Mouse (Mus musculus) MEL (cell line): ENCODE data around the gene Nipal4. TPM values are rescaled to one million over a fixed set of nuclear protein-coding genes. Genes with fewer than 3 reads are reported as not detected.

ENCODE experiments used
- DNase-seq: peaks from one replicate; pipeline ENCODE4 v3.0.0; 2011; ENCODE audit warnings: low read depth, low spot score
- H3K27ac ChIP-seq: 2 replicates; pipeline ENCODE4 v1.5.1; 2012; ENCODE audit warnings: low read depth, mild to moderate bottlenecking, control low read depth, low read length, moderate library complexity; ENCODE audit not compliant: control insufficient read depth
- H3K27me3 ChIP-seq, 2 experiments: fragments of 150-350 bp in 1 of 2; sonication (generic) in 1 of 2; 2 replicates each; pipeline ENCODE4 v1.6.1; 2012; ENCODE audit warnings: low read length in 2 of 2, mild to moderate bottlenecking in 2 of 2, improper control_type of control experiment in 1 of 2, moderate library complexity in 1 of 2; ENCODE audit not compliant: insufficient read depth in 2 of 2, control insufficient read depth in 1 of 2
- H3K36me3 ChIP-seq, 2 experiments: 2 replicates each; pipeline ENCODE4 v1.6.1; 2012 to 2014; ENCODE audit warnings: low read length in 2 of 2, improper control_type of control experiment in 1 of 2, inconsistent platforms in 1 of 2, mild to moderate bottlenecking in 1 of 2; ENCODE audit not compliant: insufficient read depth in 2 of 2, control insufficient read depth in 1 of 2
- H3K4me1 ChIP-seq, 2 experiments: fragments of 150-350 bp in 1 of 2; sonication (generic) in 1 of 2; 2 replicates each; pipeline ENCODE4 v1.6.1; 2012; ENCODE audit warnings: low read length in 2 of 2, improper control_type of control experiment in 1 of 2, mild to moderate bottlenecking in 1 of 2; ENCODE audit not compliant: insufficient read depth in 2 of 2, control insufficient read depth in 1 of 2
- H3K4me3 ChIP-seq, 2 experiments: fragments of 150-350 bp in 1 of 2; sonication (generic) in 1 of 2; 2 replicates each; pipeline ENCODE4 v1.5.1; 2012; ENCODE audit warnings: low read depth in 2 of 2, low read length in 2 of 2, mild to moderate bottlenecking in 2 of 2, moderate library complexity in 2 of 2, control low read depth in 1 of 2, improper control_type of control experiment in 1 of 2; ENCODE audit not compliant: control insufficient read depth in 1 of 2, insufficient read depth in 1 of 2
- H3K79me2 ChIP-seq: 2 replicates; pipeline ENCODE4 v1.6.1; 2012; ENCODE audit warnings: mild to moderate bottlenecking, low read length, moderate library complexity; ENCODE audit not compliant: control insufficient read depth, poor library complexity, insufficient read depth
- H3K9ac ChIP-seq: 2 replicates; pipeline ENCODE4 v1.6.1; 2012; ENCODE audit warnings: low read depth, mild to moderate bottlenecking, control low read depth, low read length, moderate library complexity; ENCODE audit not compliant: control insufficient read depth, poor library complexity, severe bottlenecking
- H3K9me3 ChIP-seq: fragments of 150-350 bp; sonication (generic); replicated peaks from 2 replicates; pipeline ENCODE4 v1.6.1; 2012; ENCODE audit warnings: mild to moderate bottlenecking, low read length, improper control_type of control experiment, moderate library complexity; ENCODE audit not compliant: insufficient read depth
- BHLHE40 ChIP-seq: IDR thresholded peaks from 2 replicates; pipeline ENCODE4 v1.6.1; 2012; ENCODE audit warnings: low read depth, mild to moderate bottlenecking, inconsistent platforms, low read length, improper control_type of control experiment, borderline replicate concordance
- CHD1 ChIP-seq: IDR thresholded peaks from 2 replicates; pipeline ENCODE4 v1.6.1; 2012; ENCODE audit warnings: low read depth, mild to moderate bottlenecking, inconsistent platforms, low read length, improper control_type of control experiment
- CHD2 ChIP-seq: IDR thresholded peaks from 2 replicates; pipeline ENCODE4 v1.6.1; 2011; ENCODE audit warnings: low read length, improper control_type of control experiment
- EP300 ChIP-seq, 2 experiments: IDR thresholded peaks; 2 replicates each; pipeline ENCODE4 v1.6.1; 2011; ENCODE audit warnings: improper control_type of control experiment in 2 of 2, low read length in 2 of 2, low read depth in 1 of 2, mild to moderate bottlenecking in 1 of 2
- ETS1 ChIP-seq: IDR thresholded peaks from 2 replicates; pipeline ENCODE4 v1.6.1; 2012; ENCODE audit warnings: low read depth, mild to moderate bottlenecking, inconsistent platforms, low read length, improper control_type of control experiment, moderate library complexity
- GABPA ChIP-seq: IDR thresholded peaks from 2 replicates; pipeline ENCODE4 v1.6.1; 2012; ENCODE audit warnings: low read depth, mild to moderate bottlenecking, inconsistent platforms, low read length, improper control_type of control experiment, moderate library complexity
- GATA1 ChIP-seq: IDR thresholded peaks from 2 replicates; pipeline ENCODE4 v1.6.1; 2011; ENCODE audit warnings: low read depth, low read length, improper control_type of control experiment
- JUND ChIP-seq: IDR thresholded peaks from 2 replicates; pipeline ENCODE4 v1.6.1; 2011; ENCODE audit warnings: low read depth, mild to moderate bottlenecking, improper control_type of control experiment, low read length
- KAT2A ChIP-seq: conservative IDR thresholded peaks from 2 replicates; pipeline ENCODE4 v1.6.1; 2012; ENCODE audit warnings: low read depth, low read length, improper control_type of control experiment, inconsistent platforms
- MAFK ChIP-seq: IDR thresholded peaks from 2 replicates; pipeline ENCODE4 v1.6.1; 2011; ENCODE audit warnings: low read depth, mild to moderate bottlenecking, low read length, improper control_type of control experiment, borderline replicate concordance
- MAZ ChIP-seq: IDR thresholded peaks from 2 replicates; pipeline ENCODE4 v1.6.1; 2012; ENCODE audit warnings: low read depth, mild to moderate bottlenecking, inconsistent platforms, low read length, improper control_type of control experiment
- MEF2A ChIP-seq: IDR thresholded peaks from 2 replicates; pipeline ENCODE4 v1.6.1; 2014; ENCODE audit warnings: low read depth, mild to moderate bottlenecking, inconsistent platforms, low read length, improper control_type of control experiment; ENCODE audit not compliant: poor library complexity, insufficient replicate concordance, severe bottlenecking; ENCODE audit errors: extremely low read depth
- MXI1 ChIP-seq: IDR thresholded peaks from 2 replicates; pipeline ENCODE4 v1.6.1; 2011; ENCODE audit warnings: mild to moderate bottlenecking, low read depth, low read length, improper control_type of control experiment
- MYB ChIP-seq: IDR thresholded peaks from 2 replicates; pipeline ENCODE4 v1.6.1; 2011; ENCODE audit warnings: mild to moderate bottlenecking, low read depth, low read length, improper control_type of control experiment
- MYC ChIP-seq: IDR thresholded peaks from 2 replicates; pipeline ENCODE4 v1.6.1; 2011; ENCODE audit warnings: low read depth, mild to moderate bottlenecking, low read length, improper control_type of control experiment, moderate library complexity
- NELFE ChIP-seq: IDR thresholded peaks from 2 replicates; pipeline ENCODE4 v1.6.1; 2011; ENCODE audit warnings: low read depth, low read length, improper control_type of control experiment
- NRF1 ChIP-seq: IDR thresholded peaks from 2 replicates; pipeline ENCODE4 v1.6.1; 2014; ENCODE audit warnings: low read depth, mild to moderate bottlenecking, inconsistent platforms, low read length, improper control_type of control experiment, moderate library complexity; ENCODE audit not compliant: poor library complexity, insufficient read depth, severe bottlenecking
- POLR2A ChIP-seq, 2 experiments: IDR thresholded peaks; 2 replicates each; pipeline ENCODE4 v1.6.1; 2011 to 2012; ENCODE audit warnings: low read length in 2 of 2, mild to moderate bottlenecking in 2 of 2, control low read depth in 1 of 2, improper control_type of control experiment in 1 of 2, low read depth in 1 of 2, moderate library complexity in 1 of 2; ENCODE audit not compliant: control insufficient read depth in 1 of 2, insufficient read depth in 1 of 2, poor library complexity in 1 of 2
- POLR2AphosphoS2 ChIP-seq: IDR thresholded peaks from 2 replicates; pipeline ENCODE4 v1.6.1; 2011; ENCODE audit warnings: low read length, improper control_type of control experiment
- RAD21 ChIP-seq: IDR thresholded peaks from 2 replicates; pipeline ENCODE4 v1.6.1; 2011; ENCODE audit warnings: mild to moderate bottlenecking, low read depth, low read length, improper control_type of control experiment
- RCOR1 ChIP-seq: IDR thresholded peaks from 2 replicates; pipeline ENCODE4 v1.6.1; 2012; ENCODE audit warnings: low read depth, mild to moderate bottlenecking, inconsistent platforms, low read length, improper control_type of control experiment
- SIN3A ChIP-seq: IDR thresholded peaks from 2 replicates; pipeline ENCODE4 v1.6.1; 2012; ENCODE audit warnings: low read length, improper control_type of control experiment, inconsistent platforms
- TBP ChIP-seq: IDR thresholded peaks from 2 replicates; pipeline ENCODE4 v1.8.0; 2011; ENCODE audit warnings: low read depth, low read length, improper control_type of control experiment
- USF1 ChIP-seq: IDR thresholded peaks from 2 replicates; pipeline ENCODE4 v1.6.1; 2014; ENCODE audit warnings: low read depth, mild to moderate bottlenecking, inconsistent platforms, low read length, improper control_type of control experiment, moderate library complexity
- USF2 ChIP-seq, 2 experiments: IDR thresholded peaks; 2 replicates each; pipeline ENCODE4 v1.6.1; 2011 to 2012; ENCODE audit warnings: improper control_type of control experiment in 2 of 2, low read length in 2 of 2, borderline replicate concordance in 1 of 2, inconsistent platforms in 1 of 2, low read depth in 1 of 2, mild to moderate bottlenecking in 1 of 2; ENCODE audit not compliant: insufficient read depth in 1 of 2
- ZC3H11A ChIP-seq: IDR thresholded peaks from 2 replicates; pipeline ENCODE4 v1.6.1; 2012; ENCODE audit warnings: low read depth, mild to moderate bottlenecking, inconsistent platforms, low read length, improper control_type of control experiment
- ZNF384 ChIP-seq: IDR thresholded peaks from 2 replicates; pipeline ENCODE4 v1.6.1; 2012; ENCODE audit warnings: low read depth, mild to moderate bottlenecking, inconsistent platforms, low read length, improper control_type of control experiment
- polyA plus RNA-seq, 2 experiments: library from polyadenylated mRNA; stranded (reverse) in 1 of 2; unstranded in 1 of 2; fragments of >175 nt in 1 of 2; fragments of >200 nt in 1 of 2; gene quantifications; 2 replicates each; pipeline versions ENCODE4 v1.2.1 to v1.2.4; 2012; ENCODE audit warnings: low replicate concordance in 2 of 2, low read depth in 1 of 2; ENCODE audit not compliant: insufficient read length in 2 of 2, insufficient read depth in 1 of 2, missing spikeins in 1 of 2
- total RNA-seq: library from RNA; depleted of rRNA; stranded (reverse); fragments of 300-350 nt; gene quantifications from 2 replicates; pipeline ENCODE4 v1.2.3, GENCODE M21; 2012

The Nipal4 gene
- total and polyA plus RNA-seq, 3 experiments = not detected

GRCm38 (mm10) chr11:46109206-46109605 lies 57.1 kb downstream of the Nipal4 start:
- no peaks in the 10 kb centered on the region for H3K4me1 ChIP-seq

GRCm38 (mm10) chr11:46107046-46107445 lies 59.3 kb downstream of the Nipal4 start:
- H3K27ac ChIP-seq = no peak overlapping the region
- H3K4me3 ChIP-seq = no peak overlapping the region
- DNase-seq = no peak
- no peaks in the 10 kb centered on the region for H3K4me1 ChIP-seq
- no peaks in the 10 kb centered on the region for H3K9me3 ChIP-seq
- H3K36me3 ChIP-seq = no peaks in the 10 kb centered on the region
- H3K27me3 ChIP-seq = peaks cover 0 to 12% of the 10 kb centered on the region in 2 experiments
- TF ChIP-seq MAFK (no peak), EP300 (IDR thresholded peaks at IDR 0.05; ENCODE audit: low read depth in 1 of 2, low read length in 2 of 2) (no peak), ETS1 (no peak), CHD1 (no peak), NELFE (no peak), POLR2A (IDR thresholded peaks at IDR 0.05; ENCODE audit: control insufficient read depth in 1 of 2, insufficient read depth in 1 of 2, low read depth in 1 of 2, low read length in 2 of 2, poor library complexity in 1 of 2) (no peak), ZC3H11A (no peak), MYC (no peak), GABPA (no peak), POLR2AphosphoS2 (no peak), USF2 (IDR thresholded peaks at IDR 0.05; ENCODE audit: borderline replicate concordance in 1 of 2, insufficient read depth in 1 of 2, low read depth in 1 of 2, low read length in 2 of 2) (no peak), JUND (no peak), CHD2 (no peak), ZNF384 (no peak), MAZ (no peak), KAT2A (no peak), MYB (no peak), SIN3A (no peak), NRF1 (no peak)
- TF ChIP-seq, all 39 proteins: peak for 0
- Histone ChIP-seq H3K9ac (no peak overlapping the region), H3K79me2 (no peaks in the 10 kb centered on the region)

More at GRCm38 (mm10) chr11:46109206-46109605, 57.1 kb downstream of the Nipal4 start:
- H3K36me3 ChIP-seq = no peaks in the 10 kb centered on the region
- H3K79me2 ChIP-seq = no peaks in the 10 kb centered on the region
- no peak for DNase-seq
- no peak overlapping the region for H3K27ac ChIP-seq
- TF ChIP-seq NRF1 (no peak), USF1 (no peak), SIN3A (no peak), MXI1 (no peak), BHLHE40 (no peak), JUND (no peak), GATA1 (no peak), TBP (no peak), EP300 (IDR thresholded peaks at IDR 0.05; ENCODE audit: low read depth in 1 of 2, low read length in 2 of 2) (no peak), KAT2A (no peak), RCOR1 (no peak), NELFE (no peak), RAD21 (no peak), MAZ (no peak), MYC (no peak), MEF2A (no peak)
- no peak overlapping the region for H3K4me3 ChIP-seq
- H3K9me3 ChIP-seq = no peaks in the 10 kb centered on the region
- H3K27me3 ChIP-seq = peaks cover 0 to 12% of the 10 kb centered on the region in 2 experiments
- H3K9ac ChIP-seq = no peak overlapping the region
